13 mouse cellular contexts compared by ENCODE assay signal in the genomic region with DNA sequence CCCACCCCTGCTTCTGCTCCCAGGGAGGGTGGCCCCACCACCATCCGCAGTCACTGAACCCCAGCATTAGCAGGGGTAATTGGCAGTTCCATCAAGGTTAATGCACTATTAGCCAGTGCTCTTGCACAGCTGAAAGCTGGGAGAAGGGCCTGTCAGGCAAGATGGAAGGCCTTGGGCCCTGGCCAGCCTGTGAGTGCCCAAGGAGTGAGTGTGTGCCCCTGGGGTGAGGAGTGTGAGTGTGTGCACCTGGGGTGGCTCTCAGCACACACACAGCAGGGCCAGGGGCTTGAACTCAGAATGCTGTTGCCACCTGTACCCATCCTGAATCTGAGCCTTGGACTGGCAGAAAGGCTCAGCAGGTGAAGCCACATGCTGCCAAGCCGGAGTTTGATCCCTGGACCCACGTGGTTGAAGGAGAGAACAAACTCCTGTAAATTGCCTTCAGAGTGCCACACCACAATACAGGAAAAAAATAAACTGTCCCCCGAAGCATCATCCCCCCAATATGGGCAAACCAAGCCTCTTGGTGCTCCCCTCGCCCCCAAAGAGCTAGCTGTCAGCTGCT. TPM values are rescaled to one million over a fixed set of nuclear protein-coding genes. Genes with fewer than 3 reads are reported as not detected.
DNase-seq lines count a peak whose midpoint lies in the region; ATAC-seq and TF ChIP-seq lines count a peak whose summit lies in the region.
"Had no signal": no experiment of that assay in that cellular context is flagged by ENCODE, and none has a peak within 500 bp of the region (broad histone marks: within the 10 kb centered on the region; RNA-seq: fewer than 3 reads in every experiment).

No protein-coding gene starts in this region.

- H3K27ac ChIP-seq in hindbrain, embryonic 14.5 days = 0 out of 2 replicates have a peak overlapping the region, but pooled peaks have one; percentile 32
- no peak overlapping the region for H3K27ac ChIP-seq in midbrain, embryonic 16.5 days (ENCODE audit: low read length)
- no peak overlapping the region for H3K27ac ChIP-seq in gastrocnemius, adult 2 months
- H3K27ac ChIP-seq: embryonic facial prominence, embryonic 15.5 days; hindbrain, embryonic 15.5 days; limb, embryonic 15.5 days had no signal

- peaks cover 27% of the 10 kb centered on the region for H3K4me1 ChIP-seq in hindbrain, embryonic 14.5 days (replicated peaks; ENCODE audit: control insufficient read depth, insufficient read depth, low read length)
- H3K4me1 ChIP-seq in midbrain, embryonic 16.5 days (ENCODE audit: control insufficient read depth, insufficient read depth, low read length) = peaks cover 22% of the 10 kb centered on the region

- intact Hi-C loops in gastrocnemius, adult 2 months (cut with DNase I) = no loop called here

- 73% methylated on average over 5 of the region's 5 CpGs for WGBS in hindbrain, embryonic 14.5 days
- WGBS in midbrain, embryonic 16.5 days = 64% methylated on average over 5 of the region's 5 CpGs

- H3K27me3 ChIP-seq in hindbrain, embryonic 14.5 days (ENCODE audit: control insufficient read depth, insufficient read depth, low read length) = no peaks in the 10 kb centered on the region
- H3K27me3 ChIP-seq in midbrain, embryonic 16.5 days (ENCODE audit: control insufficient read depth, insufficient read depth, low read depth, low read length) = no peaks in the 10 kb centered on the region
- H3K27me3 ChIP-seq: embryonic facial prominence, embryonic 15.5 days; hindbrain, embryonic 15.5 days; limb, embryonic 15.5 days had no signal

- TF ChIP-seq CTCF in gastrocnemius, adult 2 months (IDR thresholded peaks at IDR 0.05) = no peak

- 0 out of 2 replicates have a peak overlapping the region, but pooled peaks have one; percentile 20 for H3K9ac ChIP-seq in hindbrain, embryonic 14.5 days
- peak overlapping the region; percentile 38; the same call in 1 of the 2 replicates for H3K9ac ChIP-seq in midbrain, embryonic 16.5 days (ENCODE audit: low read depth, low read length)
- H3K9ac ChIP-seq: embryonic facial prominence, embryonic 15.5 days; hindbrain, embryonic 15.5 days; limb, embryonic 15.5 days had no signal

- peak; percentile 82 for DNase-seq in adrenal gland, adult 2 months
- no peak for DNase-seq in adrenal gland, postnatal 25 days
- peak; percentile 21 to 23 for DNase-seq in kidney, adult 8-10 months
- DNase-seq in kidney, postnatal 14 days = no peak
- no peak for DNase-seq in hindbrain, embryonic 14.5 days (ENCODE audit: low spot score)
- no peak for DNase-seq in gastrocnemius, adult 2 months
- no peak for DNase-seq in urinary bladder, postnatal 10 days (ENCODE audit: low spot score)
- DNase-seq: lung, adult 2 months had no signal

- H3K4me3 ChIP-seq in hindbrain, embryonic 14.5 days (replicated peaks; ENCODE audit: low read length) = no peak overlapping the region
- H3K4me3 ChIP-seq in midbrain, embryonic 16.5 days (ENCODE audit: low read depth, low read length) = no peak overlapping the region
- no peak overlapping the region for H3K4me3 ChIP-seq in gastrocnemius, adult 2 months
- H3K4me3 ChIP-seq: embryonic facial prominence, embryonic 15.5 days; hindbrain, embryonic 15.5 days; limb, embryonic 15.5 days had no signal

- H3K9me3 ChIP-seq in hindbrain, embryonic 14.5 days (ENCODE audit: control insufficient read depth, low read length) = no peaks in the 10 kb centered on the region
- H3K9me3 ChIP-seq in midbrain, embryonic 16.5 days (replicated peaks; ENCODE audit: control insufficient read depth, low read length, poor library complexity, severe bottlenecking) = no peaks in the 10 kb centered on the region
- H3K9me3 ChIP-seq: embryonic facial prominence, embryonic 15.5 days; hindbrain, embryonic 15.5 days; limb, embryonic 15.5 days had no signal

- peaks cover 11% of the 10 kb centered on the region for H3K36me3 ChIP-seq in hindbrain, embryonic 14.5 days (replicated peaks; ENCODE audit: control insufficient read depth, insufficient read depth)
- peaks cover 8% of the 10 kb centered on the region; the same call in 1 of the 2 replicates for H3K36me3 ChIP-seq in midbrain, embryonic 16.5 days (ENCODE audit: control insufficient read depth, insufficient read depth, low read length)

- no peak for ATAC-seq in hindbrain, embryonic 14.5 days (ENCODE audit: low FRiP score)
- no peak for ATAC-seq in midbrain, embryonic 16.5 days

- H3K4me2 ChIP-seq in hindbrain, embryonic 14.5 days (replicated peaks) = no peak overlapping the region
- H3K4me2 ChIP-seq in midbrain, embryonic 16.5 days (ENCODE audit: low read length) = no peak overlapping the region
- H3K4me2 ChIP-seq: embryonic facial prominence, embryonic 15.5 days; heart, embryonic 11.5 days; hindbrain, embryonic 15.5 days; limb, embryonic 15.5 days had no signal

RNA-seq across cellular contexts. Expression of gene Efna2, which starts 2.9 kb away (rescaled TPM):
- total RNA-seq in adrenal gland, adult 2 months (2021) = 1 to 10 TPM; 1.8 to 5.2 TPM
- polyA plus RNA-seq in adrenal gland, adult 2 months (2012; rRNA removed) = 10.2 and 15.6 TPM in 2 replicates
- 2.7 and 5.2 TPM in 2 replicates for total RNA-seq in adrenal gland, postnatal 25 days (2021)
- 25.9 and 26.2 TPM in 2 replicates for polyA plus RNA-seq in hindbrain, embryonic 14.5 days (2014; fragmentation: Nextera tagmentation; extraction: Ambion mirVana)
- 37.3 and 43.3 TPM in 2 replicates for polyA plus RNA-seq in midbrain, embryonic 16.5 days (2015; fragmentation: Nextera tagmentation; extraction: Ambion mirVana)
- under 1 TPM; 0.23 to 0.73 TPM for total RNA-seq in gastrocnemius, adult 2 months (2021)

RNA-seq across cellular contexts. Expression of gene 1600002K03Rik, which starts 3.6 kb away (rescaled TPM):
- total RNA-seq in adrenal gland, adult 2 months (2021) = 10 to 100 TPM; 14.0 to 21.7 TPM
- polyA plus RNA-seq in adrenal gland, adult 2 months (2012; rRNA removed) = 25.9 and 34.5 TPM in 2 replicates
- 15.6 and 16.7 TPM in 2 replicates for total RNA-seq in adrenal gland, postnatal 25 days (2021)
- polyA plus RNA-seq in hindbrain, embryonic 14.5 days (2014; fragmentation: Nextera tagmentation; extraction: Ambion mirVana) = 7.0 and 7.7 TPM in 2 replicates
- 11.0 and 11.4 TPM in 2 replicates for polyA plus RNA-seq in midbrain, embryonic 16.5 days (2015; fragmentation: Nextera tagmentation; extraction: Ambion mirVana)
- total RNA-seq in gastrocnemius, adult 2 months (2021) = 1 to 10 TPM; 6.6 to 7.1 TPM

RNA-seq across cellular contexts. Expression of gene Cirbp, which starts 10.6 kb away (rescaled TPM):
- 10 to 100 TPM; 30.6 to 77.0 TPM for total RNA-seq in adrenal gland, adult 2 months (2021)
- 108 and 152 TPM in 2 replicates for polyA plus RNA-seq in adrenal gland, adult 2 months (2012; rRNA removed)
- total RNA-seq in adrenal gland, postnatal 25 days (2021) = 49.9 and 142 TPM in 2 replicates
- polyA plus RNA-seq in hindbrain, embryonic 14.5 days (2014; fragmentation: Nextera tagmentation; extraction: Ambion mirVana) = 203 and 252 TPM in 2 replicates
- 380 and 398 TPM in 2 replicates for polyA plus RNA-seq in midbrain, embryonic 16.5 days (2015; fragmentation: Nextera tagmentation; extraction: Ambion mirVana)
- 10 to 100 TPM; 22.1 to 30.7 TPM for total RNA-seq in gastrocnemius, adult 2 months (2021)

RNA-seq across cellular contexts. Expression of gene Midn, which starts 28.3 kb away (rescaled TPM):
- 100 to 1,000 TPM in 1 of 2 experiments, 10 to 100 TPM in 1; 75.8 to 115 TPM for total RNA-seq in adrenal gland, adult 2 months (2021)
- 233 and 269 TPM in 2 replicates for polyA plus RNA-seq in adrenal gland, adult 2 months (2012; rRNA removed)
- total RNA-seq in adrenal gland, postnatal 25 days (2021) = 74.1 and 97.4 TPM in 2 replicates
- polyA plus RNA-seq in hindbrain, embryonic 14.5 days (2014; fragmentation: Nextera tagmentation; extraction: Ambion mirVana) = 44.1 and 54.4 TPM in 2 replicates
- 15.5 and 21.1 TPM in 2 replicates for polyA plus RNA-seq in midbrain, embryonic 16.5 days (2015; fragmentation: Nextera tagmentation; extraction: Ambion mirVana)
- total RNA-seq in gastrocnemius, adult 2 months (2021) = 10 to 100 TPM; 34.3 to 39.8 TPM

RNA-seq across cellular contexts. Expression of gene Cbarp, which starts 35.7 kb away (rescaled TPM):
- total RNA-seq in adrenal gland, adult 2 months (2021) = 100 to 1,000 TPM in 1 of 2 experiments, 10 to 100 TPM in 1; 74.5 to 118 TPM
- polyA plus RNA-seq in adrenal gland, adult 2 months (2012; rRNA removed) = 84.3 and 84.6 TPM in 2 replicates
- total RNA-seq in adrenal gland, postnatal 25 days (2021) = 45.4 and 67.9 TPM in 2 replicates
- polyA plus RNA-seq in hindbrain, embryonic 14.5 days (2014; fragmentation: Nextera tagmentation; extraction: Ambion mirVana) = 93.4 and 96.4 TPM in 2 replicates
- 70.3 and 81.6 TPM in 2 replicates for polyA plus RNA-seq in midbrain, embryonic 16.5 days (2015; fragmentation: Nextera tagmentation; extraction: Ambion mirVana)
- 1 to 10 TPM; 1.8 to 2.3 TPM for total RNA-seq in gastrocnemius, adult 2 months (2021)

Comparison
In these comparisons a context has a peak if more than half of its experiments do, and no peak if none do; other contexts are left out.
1. DNase-seq: peak in adrenal gland, adult 2 months (single experiment) and kidney, adult 8-10 months (2 of 2); none in adrenal gland, postnatal 25 days (single experiment), kidney, postnatal 14 days (single experiment), hindbrain, embryonic 14.5 days (single experiment), gastrocnemius, adult 2 months (single experiment) and urinary bladder, postnatal 10 days (single experiment).